Mouse (Mus musculus) cerebellum, postnatal 4 days (tissue): ENCODE measurements around the gene Sdc4.

ENCODE experiments used
- DNase-seq, 2 experiments: peaks; one replicate each; pipeline ENCODE4 v3.0.0; 2022; ENCODE audit warnings: low spot score in 2 of 2, mixed read lengths in 1 of 2

Sdc4 gene

GRCm38 (mm10) chr2:164403396-164404081 lies 40.1 kb downstream of the Sdc4 start:
- DNase-seq, result no peak

- peak; percentile 46 to 64 for DNase-seq
Measured at GRCm38 (mm10) chr2:164402906-164403305, 40.8 kb downstream of the Sdc4 start, which contains the start of gene Rbpjl. Rbpjl (plus strand) TSS chr2:164403141.

- DNase-seq, result no peak
Measured at GRCm38 (mm10) chr2:164396911-164397310, 46.8 kb downstream of the Sdc4 start.

- no peak for DNase-seq
Measured at GRCm38 (mm10) chr2:164396076-164396475, 47.6 kb downstream of the Sdc4 start.

- no peak for DNase-seq
Measured at GRCm38 (mm10) chr2:164393126-164393525, 50.6 kb downstream of the Sdc4 start.

- peak; percentile 93 to 96 for DNase-seq
Measured at GRCm38 (mm10) chr2:164389499-164389898, 54.2 kb downstream of the Sdc4 start.

GRCm38 (mm10) chr2:164389020-164389419 lies 54.7 kb downstream of the Sdc4 start, which contains the start of gene Slpi:
Slpi (minus strand) TSS chr2:164389095.
- peak in 1 of 2 experiments; percentile 49 for DNase-seq

- DNase-seq, result peak in 1 of 2 experiments; percentile 52
Measured at GRCm38 (mm10) chr2:164386953-164387352, 56.7 kb downstream of the Sdc4 start.

GRCm38 (mm10) chr2:164385927-164386763 lies 57.5 kb downstream of the Sdc4 start:
- DNase-seq, result peak in 1 of 2 experiments; percentile 67

- DNase-seq, result no peak
Measured at GRCm38 (mm10) chr2:164383656-164384399, 59.9 kb downstream of the Sdc4 start.

- DNase-seq, result no peak
Measured at GRCm38 (mm10) chr2:164382971-164383370, 60.7 kb downstream of the Sdc4 start.

GRCm38 (mm10) chr2:164381726-164382125 lies 62.0 kb downstream of the Sdc4 start:
- DNase-seq, result no peak

- no peak for DNase-seq
Measured at GRCm38 (mm10) chr2:164377478-164378426, 65.9 kb downstream of the Sdc4 start.
